Mouse (Mus musculus) G1E (cell line): ENCODE results near the gene Iqce.

Experiments used
- CTCF ChIP-seq: IDR thresholded peaks from 2 replicates; pipeline ENCODE4 v1.5.1; 2012; ENCODE audit warnings: low read depth, low read length, inconsistent platforms, mixed read lengths
- GATA1 ChIP-seq: IDR thresholded peaks from 2 replicates; pipeline ENCODE4 v1.6.1; 2012; ENCODE audit warnings: borderline replicate concordance, low read length, inconsistent platforms, mixed read lengths
- POLR2AphosphoS5 ChIP-seq: IDR thresholded peaks from 2 replicates; pipeline ENCODE4 v1.6.1; 2012; ENCODE audit warnings: low read depth, low read length, inconsistent platforms; ENCODE audit not compliant: insufficient replicate concordance

GRCm38 (mm10) chr5:140638484-140638883 is 63.7 kb downstream of the Iqce start:
- TF ChIP-seq CTCF, result no peak
- no peak for TF ChIP-seq GATA1
- no peak for TF ChIP-seq POLR2AphosphoS5
